Mouse (Mus musculus) heart, adult 8-10 months (tissue): Measurements from ENCODE around the gene Nfkbid. TPM values are rescaled to one million over a fixed set of nuclear protein-coding genes. Genes with fewer than 3 reads are reported as not detected.
A peak's percentile ranks its signal among the peaks of the same experiment; 100 is the strongest.

Experiments used
- DNase-seq: peaks from one replicate; pipeline ENCODE4 v3.0.0; 2022; ENCODE audit warnings: low spot score
- total RNA-seq, 4 experiments: library from RNA; stranded (reverse); gene quantifications; 2 replicates each; pipeline ENCODE4 v1.2.4; 2022

The Nfkbid gene
- total RNA-seq, 4 experiments from 2014 or later: 0.12 to 0.46 (median 0.28) TPM; not detected in 1

DNA sequence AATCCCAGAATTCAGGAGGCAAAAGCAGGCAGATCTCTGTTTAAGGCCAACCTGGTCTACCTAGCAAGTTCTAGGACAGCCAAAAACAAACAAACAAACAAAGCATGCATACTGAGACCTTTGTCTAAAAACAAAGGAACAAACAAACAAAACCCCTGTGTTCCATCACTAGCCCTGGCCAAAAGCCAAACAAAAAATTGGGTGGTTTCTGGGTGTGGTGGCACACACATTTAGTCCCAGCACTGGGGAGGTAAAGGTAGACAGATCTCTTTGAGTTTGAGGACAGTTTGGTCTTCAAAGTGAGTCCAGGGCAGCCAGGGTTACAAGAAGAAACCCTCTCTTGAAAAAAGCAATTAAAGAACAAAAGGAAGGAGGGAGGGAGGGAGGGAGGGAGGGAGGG is 7.8 kb downstream of the Nfkbid start:
- no peak for DNase-seq

DNA sequence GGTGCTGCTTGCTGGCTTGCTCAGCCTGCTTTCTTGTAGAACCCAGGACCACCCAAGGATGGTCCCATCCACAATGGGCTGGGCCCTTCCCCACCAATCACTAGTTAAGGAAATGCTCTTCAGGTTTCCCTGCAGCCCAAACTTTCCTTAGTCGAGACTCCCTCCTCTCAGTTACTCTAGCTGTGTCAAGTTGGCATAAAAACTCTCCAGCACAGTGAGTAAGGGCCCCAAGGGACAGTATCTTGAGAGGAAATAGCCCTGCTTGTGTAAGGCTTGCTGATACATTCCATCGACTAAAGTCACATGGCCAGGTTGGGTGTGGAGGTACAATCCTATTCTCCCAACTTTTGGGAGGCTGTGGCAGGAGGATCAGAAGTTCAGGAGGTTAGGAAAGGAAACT is 8.7 kb downstream of the Nfkbid start:
- no peak for DNase-seq

GRCm38 (mm10) chr7:30431793-30432192 is 10.3 kb downstream of the Nfkbid start:
- peak; percentile 59 for DNase-seq

GRCm38 (mm10) chr7:30434238-30434637 is 12.7 kb downstream of the Nfkbid start:
- no peak for DNase-seq

GRCm38 (mm10) chr7:30434701-30435100 is 13.2 kb downstream of the Nfkbid start:
- DNase-seq: no peak

GRCm38 (mm10) chr7:30435156-30435555 is 13.6 kb downstream of the Nfkbid start:
- DNase-seq: no peak

DNA sequence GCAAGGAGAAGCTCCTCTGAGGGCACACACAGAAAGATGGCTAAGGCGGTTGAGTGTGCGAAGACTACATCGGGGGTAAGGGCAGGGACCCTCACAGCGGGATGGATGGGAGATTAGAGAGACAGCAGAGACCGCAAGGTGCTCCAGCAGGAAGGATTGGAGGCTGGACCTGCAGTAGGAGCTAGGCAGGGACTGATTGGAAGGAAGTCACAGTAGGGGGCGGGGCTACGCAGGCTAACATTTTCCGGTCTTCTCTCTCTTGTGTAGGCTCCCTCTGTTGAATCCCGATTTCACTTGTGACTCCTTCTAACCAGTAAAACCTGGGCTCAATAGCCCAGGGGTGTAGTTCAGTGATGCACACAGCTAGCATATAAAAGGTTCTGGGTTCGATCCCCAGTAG is 15.3 kb downstream of the Nfkbid start:
- no peak for DNase-seq

DNA sequence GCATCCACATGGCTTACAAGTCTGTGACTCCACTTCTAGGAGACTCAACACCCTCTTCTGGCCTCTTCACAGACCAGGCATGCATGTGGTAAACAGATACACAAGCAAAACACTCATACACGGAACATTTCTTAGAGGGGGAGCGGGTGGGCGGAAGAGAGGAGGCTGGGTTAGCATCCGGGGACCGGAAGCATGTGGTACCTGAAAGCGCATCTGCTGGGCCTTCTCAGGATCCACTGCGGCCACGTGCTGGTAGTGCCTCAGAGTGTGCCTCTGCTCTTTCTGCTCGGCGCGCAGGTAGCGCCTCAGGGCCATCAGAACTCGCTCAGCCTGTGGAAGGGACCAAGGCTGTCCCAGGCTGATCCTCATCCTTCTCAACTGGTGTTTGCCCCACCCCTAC is 18.2 kb downstream of the Nfkbid start:
- no peak for DNase-seq

DNA sequence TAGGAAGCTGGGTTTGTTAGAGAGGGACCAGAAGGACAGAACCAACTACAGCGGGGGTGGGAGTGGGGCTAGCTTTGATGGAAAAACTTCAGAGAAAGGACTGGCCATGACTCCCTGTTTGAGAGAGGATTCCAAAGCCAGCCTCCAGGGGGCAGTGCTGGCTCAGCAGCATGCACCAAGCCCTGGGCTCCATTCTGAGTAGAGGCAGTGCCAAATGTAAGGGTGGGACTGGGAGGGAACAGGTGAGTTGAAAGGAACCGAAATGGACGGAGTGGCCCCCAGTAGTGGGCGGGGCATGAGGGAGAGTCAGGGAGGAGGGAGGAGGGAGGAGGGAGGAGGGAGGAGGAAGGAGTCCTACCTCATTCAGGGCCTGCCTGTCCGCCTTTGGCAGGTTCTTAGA is 19.2 kb downstream of the Nfkbid start:
- no peak for DNase-seq

GRCm38 (mm10) chr7:30443696-30444095 is 22.2 kb downstream of the Nfkbid start:
- DNase-seq: no peak

DNA sequence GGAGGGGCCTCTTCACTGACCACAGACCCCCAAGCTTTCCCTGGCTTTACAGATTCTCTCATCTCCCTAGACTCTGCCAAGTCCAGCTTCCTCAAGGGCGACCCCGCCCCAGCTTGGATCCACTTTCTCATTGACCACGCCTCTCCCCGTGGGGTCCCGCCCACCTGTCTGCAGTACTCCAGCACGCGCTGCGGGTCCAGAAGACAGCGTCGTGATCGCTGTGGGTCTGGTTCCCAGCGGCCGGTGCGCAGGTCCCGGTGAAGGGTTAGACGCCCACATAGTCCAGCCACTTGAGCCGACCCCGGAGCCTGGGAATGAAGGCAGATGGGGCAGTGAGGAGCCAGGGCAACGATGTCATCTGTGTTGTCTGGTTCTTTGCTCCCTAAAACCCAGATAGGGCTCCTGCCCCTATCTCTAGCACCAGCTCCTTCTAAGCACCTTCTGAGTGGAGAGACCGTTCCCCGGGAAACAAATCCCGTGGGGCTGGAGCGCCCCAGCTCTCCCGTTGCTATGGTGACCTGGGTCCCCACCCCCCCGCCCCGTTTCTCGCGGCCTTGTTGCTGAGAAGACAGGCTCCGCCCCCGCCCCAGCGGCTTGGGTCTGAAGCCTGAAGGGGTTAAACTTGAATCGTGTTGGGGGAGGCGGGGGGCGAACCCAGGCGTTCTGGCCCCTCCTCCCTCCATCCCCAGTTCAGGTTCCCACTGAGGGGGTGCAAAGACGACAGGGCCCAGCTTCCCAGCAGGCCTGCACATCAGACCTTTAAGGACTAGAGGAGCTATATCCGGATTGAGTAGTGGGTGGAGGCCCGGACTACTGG is 22.8 kb downstream of the Nfkbid start:
- no peak for DNase-seq

GRCm38 (mm10) chr7:30444971-30445751 is 23.6 kb downstream of the Nfkbid start, which contains the start of gene Aplp1:
Gene Aplp1, minus strand, starts transcription at chr7:30445535.
- DNase-seq: peak; percentile 24

GRCm38 (mm10) chr7:30450241-30450640 is 28.7 kb downstream of the Nfkbid start:
- DNase-seq: no peak

DNA sequence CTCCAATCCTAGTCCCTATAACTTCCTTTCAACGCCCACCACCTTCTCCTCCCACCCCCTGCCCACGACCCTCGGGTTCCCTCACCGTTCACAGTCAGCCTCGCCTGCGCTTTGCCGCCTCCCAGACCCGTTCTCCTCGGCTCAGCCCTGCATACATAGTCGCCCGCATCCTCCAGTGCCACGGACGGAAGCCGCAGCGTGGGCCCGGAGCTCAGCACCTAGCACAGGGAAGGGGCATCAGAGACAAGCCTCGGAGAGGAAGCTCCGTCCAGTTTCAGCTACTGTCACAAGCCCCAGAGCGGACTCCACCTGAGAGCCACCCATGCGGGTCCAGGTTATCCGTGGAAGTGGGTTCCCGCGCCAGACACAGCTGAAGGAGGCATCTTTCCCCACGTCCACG is 31.8 kb downstream of the Nfkbid start:
- DNase-seq: no peak

DNA sequence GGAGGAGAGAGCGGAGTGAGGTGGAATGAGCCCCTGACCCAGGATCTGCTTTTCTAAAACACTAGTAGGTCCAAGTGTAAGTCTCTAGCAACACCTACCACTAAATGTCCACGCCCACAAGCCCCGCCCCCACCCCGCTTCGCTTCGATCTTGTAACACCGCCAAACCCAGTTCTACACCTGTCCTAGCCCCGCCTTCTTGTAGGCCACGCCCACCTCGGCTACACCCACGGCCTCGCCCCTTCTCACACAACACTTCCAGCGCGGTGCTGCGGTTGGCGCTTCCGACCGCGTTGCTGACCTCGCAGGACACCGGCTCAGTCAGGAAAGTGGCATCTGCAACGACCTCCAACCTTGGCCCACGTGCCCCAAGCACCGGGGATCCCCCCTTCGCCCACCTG is 32.2 kb downstream of the Nfkbid start:
- no peak for DNase-seq

DNA sequence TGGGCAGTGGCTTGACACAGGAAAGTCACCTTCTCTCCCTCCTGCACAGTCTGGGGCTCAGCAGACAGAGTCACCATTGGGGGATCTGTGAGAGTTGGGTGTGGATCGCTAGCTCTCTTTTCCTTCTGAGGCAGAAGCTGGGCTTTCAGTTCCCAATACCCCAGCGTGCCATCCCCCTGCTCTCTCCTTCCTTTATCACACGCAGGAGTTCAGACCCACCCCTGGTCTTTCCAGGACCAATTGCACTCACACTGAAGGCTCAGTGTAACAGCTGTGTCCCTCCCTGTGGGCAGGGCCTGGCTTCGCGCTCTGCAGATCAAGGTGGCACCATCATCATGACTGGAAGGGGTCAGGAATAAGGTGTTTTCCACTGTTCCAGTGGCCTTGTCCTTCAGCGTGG is 32.7 kb downstream of the Nfkbid start:
- no peak for DNase-seq

GRCm38 (mm10) chr7:30456487-30456886 is 35.0 kb downstream of the Nfkbid start:
- DNase-seq: no peak

DNA sequence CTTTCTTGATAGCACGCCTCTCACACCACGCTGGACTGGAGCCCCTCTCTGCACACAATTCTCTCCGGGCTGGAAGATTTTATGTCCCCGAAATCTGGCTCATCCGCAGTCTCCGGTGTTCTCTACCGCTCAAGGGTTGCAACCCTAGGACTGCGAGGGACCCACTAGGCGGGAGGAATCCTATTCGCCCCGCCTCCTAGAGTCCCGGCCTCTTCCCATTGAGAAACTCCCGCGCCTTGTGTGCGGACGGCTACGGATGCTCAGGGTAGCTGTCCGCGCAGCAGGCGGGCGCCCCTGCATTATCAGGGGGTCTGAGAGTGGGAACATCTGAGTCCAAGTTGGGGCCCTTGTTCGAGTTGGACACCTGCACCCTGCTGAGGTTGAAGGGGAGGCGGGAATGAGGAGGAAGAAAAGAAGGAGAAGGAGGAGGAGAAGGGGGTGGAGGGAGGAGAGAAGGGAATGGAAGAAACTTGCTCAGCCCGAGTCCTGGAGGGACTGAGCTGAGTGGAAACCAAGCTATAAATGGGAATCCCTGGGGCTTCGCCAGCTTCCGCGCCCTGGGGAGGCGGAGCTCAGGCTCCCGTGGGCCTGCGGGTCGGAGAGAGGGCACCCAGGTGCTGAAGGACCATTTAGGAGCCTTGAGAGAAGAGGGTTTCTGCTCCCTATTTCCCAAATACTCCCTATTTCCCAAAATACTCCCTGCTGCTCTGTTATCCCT is 35.5 kb downstream of the Nfkbid start:
- DNase-seq: no peak

DNA sequence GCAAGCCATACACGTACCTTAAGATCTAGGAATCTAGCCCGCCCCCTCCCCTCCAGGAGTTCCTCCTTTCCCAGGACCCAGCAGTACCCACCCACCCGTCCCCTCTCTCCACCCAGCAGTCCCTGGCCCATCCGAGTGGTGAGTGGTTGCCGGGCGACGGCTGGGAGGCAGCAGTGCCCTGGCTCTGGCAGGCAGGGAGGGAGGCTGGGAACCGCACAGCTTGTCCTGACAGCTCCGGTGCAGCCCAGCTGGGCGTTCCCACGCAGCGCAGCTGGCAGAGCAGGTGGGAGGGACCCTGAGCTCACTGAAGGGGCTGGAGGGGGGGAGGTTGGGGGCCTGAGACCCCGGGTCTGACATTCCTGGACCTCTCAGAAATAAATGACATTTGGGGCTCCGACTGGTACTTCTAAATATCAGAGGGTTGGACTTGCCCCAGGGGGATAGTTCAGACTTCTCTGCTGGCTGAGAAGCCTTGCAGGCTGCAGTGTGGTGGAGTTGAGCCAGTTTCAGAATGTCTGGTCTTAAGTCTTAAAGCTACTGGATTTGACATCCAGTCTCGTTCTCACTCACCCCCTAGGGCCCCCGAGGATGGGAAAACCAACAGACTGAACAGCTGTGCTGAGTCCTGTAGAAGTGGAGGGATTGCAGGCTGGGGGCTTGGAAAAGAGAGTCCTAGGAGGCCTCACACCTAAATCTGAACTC is 36.2 kb downstream of the Nfkbid start, which contains the start of the genes Kirrel2 and Nphs1:
Kirrel2 (minus strand) TSS at position 62 of the 702 bp plus-strand sequence.
Nphs1 (plus strand) TSS at position 687 of the 702 bp plus-strand sequence.
- DNase-seq: no peak

- DNase-seq: no peak
Observed at GRCm38 (mm10) chr7:30459484-30459883, 38.0 kb downstream of the Nfkbid start.

- DNase-seq: no peak
Observed at GRCm38 (mm10) chr7:30463568-30463967, 42.0 kb downstream of the Nfkbid start.
